Mouse (Mus musculus): ENCODE measurements around the gene Lilra5. TPM values are rescaled to one million over a fixed set of nuclear protein-coding genes. Genes with fewer than 3 reads are reported as not detected.
"Not testable (repeated sequence)": the region's sequence is repeated elsewhere in the genome, so short reads cannot be mapped to it uniquely, and the experiment has no call there.

Lilra5 gene
- 0.24 and 0.26 TPM in 2 replicates for polyA plus RNA-seq (2015; fragmentation: Nextera tagmentation; extraction: Ambion mirVana)

DNA sequence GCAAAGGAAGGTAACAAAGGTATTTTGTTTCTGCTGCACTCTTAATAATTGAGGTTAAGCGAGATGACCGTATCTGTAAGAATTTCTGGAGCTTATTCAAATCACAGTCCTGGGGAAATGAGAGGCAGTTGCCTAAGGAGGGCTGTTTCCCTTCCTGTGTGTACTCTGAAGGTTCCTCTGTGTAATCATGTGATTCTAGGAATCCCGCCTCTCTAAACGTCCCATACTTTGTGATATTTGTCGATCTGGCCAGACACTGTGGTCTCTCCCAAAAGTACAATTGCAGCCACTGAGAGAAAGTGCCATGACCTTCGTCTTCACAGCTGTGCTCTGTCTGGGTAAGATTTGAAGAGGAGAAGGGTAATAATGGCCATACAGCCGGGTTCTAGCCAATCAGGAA, at the start of gene Lilra5:
Gene Lilra5 (plus strand): TSS at position 301 of the 400 bp plus-strand sequence.
- no peak within 1 kb of the TSS for H3K27ac ChIP-seq (ENCODE audit: low read length)
- 64% methylated on average over 7 of the region's 7 CpGs for WGBS
- ATAC-seq (ENCODE audit: insufficient read depth, low FRiP score): no peak
- H3K4me3 ChIP-seq (replicated peaks; ENCODE audit: low read length): no peak within 1 kb of the TSS
- H3K4me1 ChIP-seq (ENCODE audit: control insufficient read depth, insufficient read depth, low read length): no peaks in the 10 kb centered on the region
- H3K27me3 ChIP-seq (ENCODE audit: control insufficient read depth, insufficient read depth, low read length): no peaks in the 10 kb centered on the region
- H3K36me3 ChIP-seq (ENCODE audit: control insufficient read depth, insufficient read depth, low read length): no peaks in the 10 kb centered on the region
- H3K9ac ChIP-seq (ENCODE audit: low read length): no peak within 1 kb of the TSS
- H3K4me2 ChIP-seq (ENCODE audit: low read depth, low read length): no peak within 1 kb of the TSS
- H3K9me3 ChIP-seq (replicated peaks; ENCODE audit: control insufficient read depth, low read length): no peaks in the 10 kb centered on the region

DNA sequence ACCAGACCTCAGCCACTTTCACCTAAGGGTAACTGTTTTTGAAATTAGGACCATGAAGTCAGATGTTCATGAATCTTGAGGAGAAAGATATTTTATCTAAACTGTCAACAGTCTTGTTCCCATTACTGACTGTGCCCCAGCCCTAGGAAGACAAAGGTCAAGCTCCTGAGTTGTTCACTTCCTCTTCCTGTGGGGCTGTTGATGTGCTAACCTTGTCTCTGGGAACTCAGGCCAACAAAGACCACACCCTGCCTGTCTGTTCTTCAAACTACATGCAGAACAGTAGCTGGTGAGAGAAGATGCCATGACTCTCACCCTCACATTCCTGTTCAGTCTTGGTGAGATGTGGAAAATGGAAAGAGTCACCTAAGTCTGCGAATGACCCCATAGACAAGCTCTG, 30.4 kb upstream of the Lilra5 start:
- H3K4me1 ChIP-seq (ENCODE audit: control insufficient read depth, insufficient read depth, low read length): no peaks in the 10 kb centered on the region

DNA sequence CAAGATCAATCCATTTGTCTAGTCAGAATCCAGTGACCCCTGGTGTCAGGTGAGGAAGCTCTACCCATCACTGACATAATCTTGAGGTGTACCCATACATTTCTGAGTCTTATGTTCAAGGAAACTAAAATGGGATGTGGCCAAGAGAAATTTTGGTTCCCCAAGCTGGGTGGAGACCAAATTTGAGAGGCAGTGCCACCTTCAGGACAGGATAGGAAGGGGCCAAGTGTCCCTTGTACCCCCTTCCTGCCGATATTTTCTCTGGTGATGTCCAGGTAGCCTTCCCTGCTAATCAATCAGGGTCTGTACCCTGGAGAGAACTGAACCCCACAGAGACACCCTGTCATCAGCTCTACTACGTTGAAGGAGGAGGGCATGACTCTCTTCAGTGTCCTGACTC, 28.9 kb upstream of the Lilra5 start:
- Histone ChIP-seq H3K9me3 (replicated peaks; ENCODE audit: control insufficient read depth, low read length) (no peaks in the 10 kb centered on the region), H3K36me3 (ENCODE audit: control insufficient read depth, insufficient read depth, low read length) (no peaks in the 10 kb centered on the region), H3K27me3 (ENCODE audit: control insufficient read depth, insufficient read depth, low read length) (no peaks in the 10 kb centered on the region), H3K4me2 (ENCODE audit: low read depth, low read length) (no peak overlapping the region), H3K27ac (ENCODE audit: low read length) (no peak overlapping the region), H3K9ac (ENCODE audit: low read length) (no peak overlapping the region), H3K4me3 (replicated peaks; ENCODE audit: low read length) (no peak overlapping the region), H3K4me1 (ENCODE audit: control insufficient read depth, insufficient read depth, low read length) (no peaks in the 10 kb centered on the region)
- no peak for ATAC-seq (ENCODE audit: insufficient read depth, low FRiP score)
- 38% methylated on average over 2 of the region's 2 CpGs for WGBS

More for the DNA sequence above, 30.4 kb upstream of the Lilra5 start:
- Histone ChIP-seq H3K9me3 (replicated peaks; ENCODE audit: control insufficient read depth, low read length) (no peaks in the 10 kb centered on the region), H3K36me3 (ENCODE audit: control insufficient read depth, insufficient read depth, low read length) (no peaks in the 10 kb centered on the region), H3K27me3 (ENCODE audit: control insufficient read depth, insufficient read depth, low read length) (no peaks in the 10 kb centered on the region), H3K27ac (ENCODE audit: low read length) (no peak overlapping the region), H3K4me2 (ENCODE audit: low read depth, low read length) (no peak overlapping the region), H3K4me3 (replicated peaks; ENCODE audit: low read length) (no peak overlapping the region), H3K9ac (ENCODE audit: low read length) (no peak overlapping the region)
- ATAC-seq (ENCODE audit: insufficient read depth, low FRiP score): no peak
- 76% methylated on average over 1 of the region's 1 CpGs for WGBS

DNA sequence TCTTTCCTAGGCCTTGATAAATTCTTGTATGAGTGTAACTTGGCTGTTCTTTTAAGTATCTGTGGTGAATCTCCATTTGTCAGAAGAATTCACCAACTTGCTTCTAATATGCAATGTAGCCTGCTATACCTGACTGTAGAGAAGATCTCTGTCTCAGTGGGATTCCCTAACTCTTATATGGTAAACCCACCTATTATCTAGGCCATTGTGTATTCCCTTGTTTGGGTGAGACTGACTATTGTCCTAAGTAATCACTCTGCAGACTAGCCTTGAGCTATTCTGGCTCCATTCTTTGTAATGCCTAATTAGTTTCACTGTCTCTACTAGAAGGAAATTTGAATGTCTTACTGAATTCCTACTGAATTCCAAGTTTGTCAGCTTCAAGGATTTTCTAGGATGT, 24.1 kb upstream of the Lilra5 start:
- not testable (repeated sequence) for H3K9me3 ChIP-seq (replicated peaks; ENCODE audit: control insufficient read depth, low read length); H3K9ac ChIP-seq (ENCODE audit: low read length); ATAC-seq (ENCODE audit: insufficient read depth, low FRiP score); H3K4me2 ChIP-seq (ENCODE audit: low read depth, low read length); H3K27me3 ChIP-seq (ENCODE audit: control insufficient read depth, insufficient read depth, low read length); H3K4me3 ChIP-seq (replicated peaks; ENCODE audit: low read length); H3K4me1 ChIP-seq (ENCODE audit: control insufficient read depth, insufficient read depth, low read length); H3K36me3 ChIP-seq (ENCODE audit: control insufficient read depth, insufficient read depth, low read length); H3K27ac ChIP-seq (ENCODE audit: low read length)

DNA sequence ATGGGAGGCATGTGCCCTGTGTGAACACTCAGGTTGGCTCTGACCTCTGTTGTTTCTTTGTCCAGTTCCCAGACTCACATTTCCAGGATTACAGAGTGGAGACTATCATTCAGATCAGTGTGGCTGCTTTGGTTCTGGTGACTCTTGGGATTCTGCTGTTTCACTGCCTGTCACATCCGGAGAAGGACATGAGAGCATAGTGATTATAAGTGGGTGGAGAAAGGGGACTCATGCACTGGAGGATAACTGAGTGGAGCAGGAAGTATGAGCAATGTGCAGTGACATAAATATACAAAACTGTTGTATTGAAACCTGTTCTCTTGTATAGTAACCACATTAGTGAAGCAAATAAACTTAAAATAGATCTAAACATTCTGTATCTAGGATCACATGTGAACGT, 22.2 kb upstream of the Lilra5 start:
- no peaks in the 10 kb centered on the region for H3K36me3 ChIP-seq (ENCODE audit: control insufficient read depth, insufficient read depth, low read length)
- H3K9ac ChIP-seq (ENCODE audit: low read length): no peak overlapping the region
- no peaks in the 10 kb centered on the region for H3K9me3 ChIP-seq (replicated peaks; ENCODE audit: control insufficient read depth, low read length)
- 54% methylated on average over 2 of the region's 2 CpGs for WGBS
- H3K27ac ChIP-seq (ENCODE audit: low read length): no peak overlapping the region
- no peaks in the 10 kb centered on the region for H3K4me1 ChIP-seq (ENCODE audit: control insufficient read depth, insufficient read depth, low read length)
- H3K27me3 ChIP-seq (ENCODE audit: control insufficient read depth, insufficient read depth, low read length): no peaks in the 10 kb centered on the region
- H3K4me2 ChIP-seq (ENCODE audit: low read depth, low read length): no peak overlapping the region
- ATAC-seq (ENCODE audit: insufficient read depth, low FRiP score): no peak
- no peak overlapping the region for H3K4me3 ChIP-seq (replicated peaks; ENCODE audit: low read length)

DNA sequence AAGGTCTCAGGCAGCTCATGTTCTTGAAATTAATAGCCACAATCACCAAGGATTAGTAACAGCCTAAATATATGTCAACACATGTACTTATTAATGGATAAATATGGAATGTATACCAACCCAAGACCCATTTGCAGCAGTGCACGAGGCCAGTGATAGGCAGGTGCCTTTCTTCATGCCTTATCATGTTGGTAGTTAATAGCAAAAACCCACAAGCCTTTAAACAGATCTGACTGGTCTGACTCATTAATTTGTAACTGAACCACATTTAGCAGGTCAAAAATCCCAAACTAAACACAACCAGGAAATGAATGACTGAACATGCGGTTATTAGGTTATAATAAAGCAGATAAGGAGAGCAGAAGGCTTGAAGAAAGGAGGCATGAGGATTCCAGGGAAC, 21.7 kb upstream of the Lilra5 start:
- H3K9me3 ChIP-seq (replicated peaks; ENCODE audit: control insufficient read depth, low read length): no peaks in the 10 kb centered on the region
- H3K36me3 ChIP-seq (ENCODE audit: control insufficient read depth, insufficient read depth, low read length): no peaks in the 10 kb centered on the region
- no peak overlapping the region for H3K9ac ChIP-seq (ENCODE audit: low read length)
- H3K27me3 ChIP-seq (ENCODE audit: control insufficient read depth, insufficient read depth, low read length): no peaks in the 10 kb centered on the region
- no peak overlapping the region for H3K4me3 ChIP-seq (replicated peaks; ENCODE audit: low read length)
- no peaks in the 10 kb centered on the region for H3K4me1 ChIP-seq (ENCODE audit: control insufficient read depth, insufficient read depth, low read length)
- ATAC-seq (ENCODE audit: insufficient read depth, low FRiP score): peak; percentile 72; the same call in 1 of the 2 replicates
- H3K27ac ChIP-seq (ENCODE audit: low read length): no peak overlapping the region
- WGBS: 35% methylated on average over 2 of the region's 2 CpGs
- H3K4me2 ChIP-seq (ENCODE audit: low read depth, low read length): no peak overlapping the region

DNA sequence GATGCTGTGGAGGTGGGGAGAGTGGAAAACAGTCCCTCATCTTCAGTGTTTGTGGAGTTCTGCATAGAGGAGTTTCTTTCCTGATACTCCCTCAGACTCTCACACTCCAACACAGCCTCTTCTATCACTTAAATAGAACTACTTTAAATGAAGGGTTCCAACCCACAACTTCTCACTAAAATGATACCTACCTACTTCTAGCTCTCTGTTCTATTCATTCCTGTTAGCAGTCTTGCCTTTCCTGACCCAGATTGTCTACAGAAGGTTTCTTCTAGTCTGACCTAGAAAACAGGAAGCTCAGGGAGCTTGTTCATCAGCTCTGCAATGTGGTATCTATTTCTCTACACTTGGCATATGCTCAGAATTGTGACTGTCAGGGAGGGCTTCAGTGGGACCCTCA, 2.0 kb upstream of the Lilra5 start:
- Histone ChIP-seq H3K4me1 (ENCODE audit: control insufficient read depth, insufficient read depth, low read length) (no peaks in the 10 kb centered on the region), H3K27me3 (ENCODE audit: control insufficient read depth, insufficient read depth, low read length) (no peaks in the 10 kb centered on the region), H3K4me3 (replicated peaks; ENCODE audit: low read length) (no peak overlapping the region), H3K9ac (ENCODE audit: low read length) (no peak overlapping the region), H3K9me3 (replicated peaks; ENCODE audit: control insufficient read depth, low read length) (no peaks in the 10 kb centered on the region), H3K27ac (ENCODE audit: low read length) (no peak overlapping the region), H3K36me3 (ENCODE audit: control insufficient read depth, insufficient read depth, low read length) (no peaks in the 10 kb centered on the region), H3K4me2 (ENCODE audit: low read depth, low read length) (no peak overlapping the region)
- ATAC-seq (ENCODE audit: insufficient read depth, low FRiP score): no peak

DNA sequence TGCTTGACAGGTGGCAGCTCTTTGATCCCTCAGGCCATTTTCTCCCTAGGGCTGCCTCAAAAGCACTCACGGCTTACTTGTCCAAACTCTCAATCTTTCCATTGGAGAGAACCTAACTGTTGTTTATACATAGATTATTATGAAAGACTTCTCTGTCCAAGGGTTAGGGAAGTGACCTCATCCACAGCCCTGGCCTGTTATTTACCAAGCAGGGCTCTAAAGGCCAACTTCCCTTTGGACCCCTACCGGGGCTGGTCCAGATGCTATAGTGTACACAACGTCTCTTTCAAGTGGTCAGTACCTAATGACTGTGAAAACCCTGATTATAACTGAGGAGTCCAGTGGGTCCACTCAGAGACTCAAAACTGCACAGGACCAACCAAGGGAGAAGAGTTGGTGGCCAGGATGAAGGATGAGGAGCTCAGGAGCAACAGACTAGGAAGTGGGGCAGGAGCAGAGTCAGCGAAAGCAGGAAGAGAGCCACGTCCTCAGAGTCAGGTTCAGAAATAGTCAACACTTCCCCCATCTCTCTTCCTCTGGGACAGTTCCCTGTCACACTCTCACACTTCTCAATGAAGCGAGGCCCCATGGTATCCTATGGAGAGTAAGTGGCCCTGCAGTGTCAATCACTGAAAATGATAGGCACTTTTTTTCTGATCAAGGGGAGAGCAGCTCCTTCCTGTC, 1.6 kb downstream of the Lilra5 start:
- H3K4me3 ChIP-seq (replicated peaks; ENCODE audit: low read length): no peak overlapping the region
- no peaks in the 10 kb centered on the region for H3K9me3 ChIP-seq (replicated peaks; ENCODE audit: control insufficient read depth, low read length)
- peak; percentile 33; the same call in 1 of the 2 replicates for ATAC-seq (ENCODE audit: insufficient read depth, low FRiP score)
- no peaks in the 10 kb centered on the region for H3K4me1 ChIP-seq (ENCODE audit: control insufficient read depth, insufficient read depth, low read length)
- WGBS: 59% methylated on average over 6 of the region's 6 CpGs
- H3K4me2 ChIP-seq (ENCODE audit: low read depth, low read length): no peak overlapping the region
- H3K27ac ChIP-seq (ENCODE audit: low read length): no peak overlapping the region
- H3K36me3 ChIP-seq (ENCODE audit: control insufficient read depth, insufficient read depth, low read length): no peaks in the 10 kb centered on the region
- no peaks in the 10 kb centered on the region for H3K27me3 ChIP-seq (ENCODE audit: control insufficient read depth, insufficient read depth, low read length)
- no peak overlapping the region for H3K9ac ChIP-seq (ENCODE audit: low read length)

DNA sequence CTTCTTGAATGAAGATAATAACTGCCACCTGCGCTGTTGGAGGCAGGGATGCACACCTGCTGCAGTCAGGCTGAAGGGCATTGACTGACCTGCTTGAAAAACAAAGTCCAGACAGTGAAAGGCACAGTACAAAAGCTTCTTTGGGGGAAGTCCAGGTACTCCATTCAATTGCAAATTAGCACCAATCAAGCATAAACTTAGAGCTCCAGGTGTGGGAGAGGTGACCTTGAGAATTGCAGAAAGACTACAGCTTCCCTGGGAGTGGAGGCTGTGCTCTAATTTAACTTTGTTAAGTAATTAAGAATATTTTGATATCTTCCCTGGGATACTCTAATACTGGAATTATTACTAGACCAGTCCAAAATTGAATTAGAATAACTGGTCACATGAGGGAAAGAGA, 13.7 kb downstream of the Lilra5 start:
- not testable (repeated sequence) for H3K36me3 ChIP-seq (ENCODE audit: control insufficient read depth, insufficient read depth, low read length); H3K4me3 ChIP-seq (replicated peaks; ENCODE audit: low read length); H3K27me3 ChIP-seq (ENCODE audit: control insufficient read depth, insufficient read depth, low read length); H3K27ac ChIP-seq (ENCODE audit: low read length); H3K4me2 ChIP-seq (ENCODE audit: low read depth, low read length); ATAC-seq (ENCODE audit: insufficient read depth, low FRiP score); H3K9me3 ChIP-seq (replicated peaks; ENCODE audit: control insufficient read depth, low read length); H3K9ac ChIP-seq (ENCODE audit: low read length); H3K4me1 ChIP-seq (ENCODE audit: control insufficient read depth, insufficient read depth, low read length)
- 68% methylated on average over 1 of the region's 1 CpGs for WGBS

Data from stomach, embryonic 16.5 days (tissue).